Mouse (Mus musculus) embryonic facial prominence, embryonic 14.5 days (tissue): Measurements from ENCODE around the gene Zfp512b. TPM values are rescaled to one million over a fixed set of nuclear protein-coding genes. Genes with fewer than 3 reads are reported as not detected.

Experiments used
- ATAC-seq: fragments of 200-750 bp; cut with Nextera tagmentation; 2 replicates; pipeline ENCODE4 v1.8.0; 2017; ENCODE audit warnings: low read depth, moderate number of reproducible peaks, moderate TSS enrichment
- DNase-seq: peaks from one replicate; pipeline ENCODE4 v3.0.0-alpha.2; 2015; ENCODE audit warnings: low spot score
- H3K27ac ChIP-seq: fragments of 300-500 bp; sonication (generic); replicated peaks from 2 replicates; pipeline ENCODE4 v1.5.1; 2014; ENCODE audit warnings: low read depth, mild to moderate bottlenecking, low read length, moderate library complexity
- H3K27me3 ChIP-seq: fragments of 300-500 bp; sonication (generic); replicated peaks from 2 replicates; pipeline ENCODE4 v1.6.1; 2014; ENCODE audit warnings: low read length; ENCODE audit not compliant: control insufficient read depth, insufficient read depth
- H3K36me3 ChIP-seq: fragments of 300-500 bp; sonication (generic); 2 replicates; pipeline ENCODE4 v1.6.1; 2014; ENCODE audit warnings: low read length, mixed read lengths; ENCODE audit not compliant: control insufficient read depth, insufficient read depth
- H3K4me1 ChIP-seq: fragments of 300-500 bp; sonication (generic); 2 replicates; pipeline ENCODE4 v1.6.1; 2014; ENCODE audit warnings: antibody characterized with exemption, low read length; ENCODE audit not compliant: control insufficient read depth, insufficient read depth
- H3K4me2 ChIP-seq: fragments of 300-500 bp; sonication (generic); 2 replicates; pipeline ENCODE4 v1.6.1; 2014; ENCODE audit warnings: low read depth, mild to moderate bottlenecking, low read length, moderate library complexity, mixed read lengths
- H3K4me3 ChIP-seq: fragments of 300-500 bp; sonication (generic); 2 replicates; pipeline ENCODE4 v1.5.1; 2014; ENCODE audit warnings: low read depth, mild to moderate bottlenecking, low read length
- H3K9ac ChIP-seq: fragments of 300-500 bp; sonication (generic); 2 replicates; pipeline ENCODE4 v1.6.1; 2014; ENCODE audit warnings: low read depth, mild to moderate bottlenecking, low read length, moderate library complexity, mixed read lengths
- H3K9me3 ChIP-seq: fragments of 300-500 bp; sonication (generic); 2 replicates; pipeline ENCODE4 v1.6.1; 2016; ENCODE audit warnings: low read length; ENCODE audit not compliant: control insufficient read depth
- WGBS: fragments of 180-500 bp; shearing (Covaris S2); extraction: QIAGEN DNeasy Blood & Tissue Kit; methylation state at CpG from one replicate; pipeline ENCODE4 v1.1.7; 2014; 5-methylcytosine and 5-hydroxymethylcytosine counted together
- polyA plus RNA-seq: library from polyadenylated mRNA; unstranded; fragments of >200 nt; fragmentation: Nextera tagmentation; extraction: Ambion mirVana; gene quantifications from 2 replicates; pipeline ENCODE4 v1.2.1, GENCODE M21; 2014

The Zfp512b gene
- polyA plus RNA-seq, 1 experiment from 2014 or later: 42.0 TPM

DNA sequence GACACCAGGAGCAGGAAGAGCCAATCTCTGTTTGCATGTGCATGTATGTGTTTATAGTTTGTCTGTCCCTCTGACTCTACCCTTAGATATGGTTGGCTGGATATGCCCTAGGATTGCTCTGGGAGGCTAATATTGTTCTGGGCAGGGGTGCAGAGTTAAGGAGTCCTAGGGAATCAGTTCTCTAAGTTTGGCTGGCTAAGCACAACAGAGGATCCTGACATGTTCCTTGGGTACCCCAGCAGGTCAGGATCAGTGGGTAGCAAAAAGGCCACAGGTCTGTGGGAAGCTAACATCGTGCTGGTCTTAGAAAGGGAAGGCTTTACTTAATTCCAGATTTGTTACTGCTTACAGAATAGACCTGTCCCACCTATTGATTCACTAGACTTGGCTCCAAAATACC, 12.9 kb downstream of the Zfp512b start:
- ATAC-seq (no peak), DNase-seq (no peak)
- Histone ChIP-seq H3K4me3 (no peak overlapping the region), H3K36me3 (peaks cover 13% of the 10 kb centered on the region), H3K9me3 (no peaks in the 10 kb centered on the region), H3K9ac (no peak overlapping the region; the same call in 1 of the 2 replicates), H3K4me2 (no peak overlapping the region), H3K27me3 (no peaks in the 10 kb centered on the region), H3K4me1 (peaks cover 10% of the 10 kb centered on the region), H3K27ac (no peak overlapping the region)
- WGBS: 92% methylated on average over 1 of the region's 1 CpGs

DNA sequence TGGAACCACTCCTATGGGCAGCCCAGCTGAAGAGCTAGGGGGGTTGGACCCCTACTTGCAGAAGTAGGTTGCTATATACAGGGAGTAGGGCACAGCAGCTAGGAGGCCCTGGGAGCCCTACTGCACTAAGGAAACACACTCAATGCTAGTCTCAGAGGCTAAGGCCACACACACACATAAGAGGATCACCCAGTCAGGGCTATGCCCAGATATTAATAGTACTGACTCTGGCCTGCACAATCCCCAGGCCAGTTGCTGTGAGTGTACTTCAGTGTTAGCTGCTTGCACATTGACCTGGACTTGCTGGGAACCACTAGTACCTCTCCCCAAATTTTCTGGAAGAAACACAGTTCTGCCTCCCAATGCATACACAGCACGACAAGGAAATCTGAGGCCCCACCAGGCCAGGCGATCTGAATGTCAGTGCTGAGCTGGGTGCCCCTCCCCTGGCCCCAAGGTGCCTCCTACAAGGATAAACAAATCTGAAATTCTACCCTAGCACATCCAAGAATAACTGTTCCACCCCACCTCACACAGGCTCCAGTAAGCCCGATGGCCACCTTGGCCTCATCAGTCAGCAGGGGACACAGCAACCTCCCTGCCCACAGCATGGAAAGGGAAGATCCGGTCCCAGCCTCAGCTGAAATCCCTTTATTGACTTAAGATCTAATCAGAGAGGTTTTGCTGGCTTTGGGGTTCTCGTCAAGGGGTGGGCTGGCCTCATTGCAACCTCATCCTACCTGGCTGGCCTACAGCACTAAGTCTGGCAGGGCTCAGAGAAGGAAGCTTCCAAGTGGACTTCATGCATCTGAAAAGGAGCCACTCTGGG, 13.6 kb downstream of the Zfp512b start:
- Histone ChIP-seq H3K27me3 (no peaks in the 10 kb centered on the region), H3K4me3 (no peak overlapping the region), H3K9me3 (no peaks in the 10 kb centered on the region), H3K4me1 (peaks cover 10% of the 10 kb centered on the region), H3K27ac (no peak overlapping the region), H3K9ac (peak overlapping the region; percentile 40; the same call in 1 of the 2 replicates), H3K4me2 (no peak overlapping the region), H3K36me3 (peaks cover 6% of the 10 kb centered on the region)
- 43% methylated on average over 5 of the region's 5 CpGs for WGBS
- no peak for ATAC-seq
- DNase-seq: peak; percentile 13

DNA sequence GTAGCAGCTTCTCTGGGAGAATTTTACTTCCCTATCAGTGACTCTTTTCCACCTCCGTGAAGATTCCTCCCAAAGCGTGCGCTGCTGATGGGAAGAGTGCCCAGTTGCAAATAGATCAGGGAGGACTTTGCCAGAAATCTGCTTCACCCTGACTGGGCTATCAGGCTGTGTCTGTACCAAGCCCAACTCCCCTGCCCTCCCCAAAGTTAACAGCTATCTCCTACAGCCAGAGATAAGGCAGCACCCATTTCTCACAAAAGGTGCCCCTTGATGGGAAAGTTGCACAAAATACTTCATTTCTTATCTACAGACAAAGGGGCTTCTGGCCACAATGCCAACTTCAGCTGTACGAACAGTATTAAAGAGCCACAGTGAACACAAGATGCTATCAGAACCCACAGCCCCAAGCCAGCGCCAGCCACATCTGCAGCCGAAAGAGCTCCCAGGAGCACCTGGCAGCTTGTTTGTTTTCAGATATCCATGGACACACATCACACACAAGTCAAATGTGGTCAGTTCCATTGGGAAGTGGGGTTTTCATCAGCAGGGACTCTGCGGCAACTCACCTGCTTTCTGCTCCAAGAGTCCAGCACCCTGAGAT, 14.5 kb downstream of the Zfp512b start:
- no peak for ATAC-seq
- peaks cover 8% of the 10 kb centered on the region for H3K36me3 ChIP-seq
- peaks cover 10% of the 10 kb centered on the region for H3K4me1 ChIP-seq
- H3K27ac ChIP-seq: no peak overlapping the region
- H3K4me3 ChIP-seq: no peak overlapping the region
- DNase-seq: no peak
- H3K27me3 ChIP-seq: no peaks in the 10 kb centered on the region
- H3K9me3 ChIP-seq: no peaks in the 10 kb centered on the region
- WGBS: 82% methylated on average over 7 of the region's 7 CpGs
- no peak overlapping the region for H3K9ac ChIP-seq
- no peak overlapping the region for H3K4me2 ChIP-seq

DNA sequence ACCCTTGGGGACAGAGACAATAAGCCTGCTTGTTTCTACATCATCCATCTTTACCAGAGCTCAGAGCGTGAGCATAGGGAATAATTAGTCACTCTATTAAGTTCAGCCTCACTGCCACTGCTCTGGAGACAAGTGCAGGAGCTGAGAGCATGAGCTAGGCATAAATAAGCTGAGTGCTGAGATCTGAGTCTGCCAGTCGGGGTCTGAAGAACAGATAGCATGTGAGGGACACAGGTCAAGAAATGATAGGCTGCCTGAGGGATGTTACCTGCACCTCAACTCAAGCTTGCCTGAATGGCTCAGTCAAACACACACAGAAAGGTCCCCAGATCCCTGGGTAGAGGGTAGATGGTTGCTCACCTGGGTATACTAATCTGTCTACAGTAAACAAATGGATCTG, 15.5 kb downstream of the Zfp512b start:
- Histone ChIP-seq H3K4me3 (no peak overlapping the region), H3K36me3 (peaks cover 15% of the 10 kb centered on the region; the same call in 1 of the 2 replicates), H3K4me2 (no peak overlapping the region), H3K9ac (no peak overlapping the region), H3K4me1 (peaks cover 10% of the 10 kb centered on the region), H3K27ac (no peak overlapping the region), H3K27me3 (no peaks in the 10 kb centered on the region), H3K9me3 (no peaks in the 10 kb centered on the region)
- ATAC-seq (no peak), DNase-seq (no peak)
- whole genome bisulfite sequencing: 70% methylated on average over 2 of the region's 2 CpGs

DNA sequence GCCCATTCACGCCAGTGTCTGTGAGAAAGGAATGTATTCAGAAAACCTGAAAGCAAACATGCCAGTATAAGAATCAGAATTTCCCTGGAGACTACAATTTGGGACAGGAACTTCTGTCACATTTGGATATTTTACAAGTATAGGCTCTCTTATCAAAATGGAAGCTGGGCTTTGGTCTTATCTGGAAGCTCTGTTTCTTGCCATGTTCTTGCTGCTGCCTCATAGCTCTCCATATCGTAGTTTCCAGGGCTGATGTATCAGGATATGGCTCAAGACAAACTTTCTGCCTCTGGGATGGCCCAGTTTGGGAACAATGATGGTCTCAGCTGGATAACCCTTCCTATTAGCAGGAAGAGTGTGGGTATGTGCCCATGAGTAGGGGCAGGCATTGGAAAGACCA, 16.0 kb downstream of the Zfp512b start:
- no peak overlapping the region for H3K27ac ChIP-seq
- DNase-seq (no peak), ATAC-seq (no peak)
- no peak overlapping the region for H3K9ac ChIP-seq
- WGBS: 85% methylated on average over 2 of the region's 2 CpGs
- peaks cover 15% of the 10 kb centered on the region; the same call in 1 of the 2 replicates for H3K36me3 ChIP-seq
- H3K27me3 ChIP-seq: no peaks in the 10 kb centered on the region
- peaks cover 10% of the 10 kb centered on the region for H3K4me1 ChIP-seq
- H3K9me3 ChIP-seq: no peaks in the 10 kb centered on the region
- H3K4me3 ChIP-seq: no peak overlapping the region
- H3K4me2 ChIP-seq: no peak overlapping the region

DNA sequence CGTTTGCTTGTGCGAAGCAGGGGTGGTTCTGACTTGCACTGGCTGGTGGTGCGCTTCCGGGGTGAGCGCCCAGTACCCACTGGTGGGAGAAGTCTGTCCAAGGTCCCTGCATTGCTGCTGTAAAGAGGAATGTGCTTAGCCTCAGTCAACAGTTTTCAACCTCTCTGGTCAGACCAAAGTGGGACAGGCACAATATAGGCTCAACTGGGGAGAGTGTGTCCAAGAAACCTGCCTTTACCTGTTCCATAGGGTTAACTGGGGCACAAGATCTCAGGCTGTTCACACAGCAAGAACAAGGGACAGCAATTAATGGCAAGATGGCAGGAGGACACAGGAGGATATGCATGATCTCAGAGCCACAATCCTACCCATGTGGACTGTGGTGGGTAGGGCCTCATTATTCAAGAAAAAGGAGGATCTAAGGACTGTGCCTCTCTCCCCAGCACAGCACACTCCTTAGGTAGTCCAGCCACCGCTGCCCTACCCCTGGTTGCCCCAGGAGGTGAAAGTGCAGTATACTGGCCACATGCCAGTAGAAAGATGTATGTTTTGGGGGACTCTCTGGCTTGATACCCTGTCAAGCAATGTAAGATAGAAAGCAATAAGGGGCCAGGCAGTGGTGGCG, 17.6 kb downstream of the Zfp512b start:
- H3K4me1 ChIP-seq: 0 out of 2 replicates have a peak, but pooled peaks cover 1% of the 10 kb centered on the region
- DNase-seq: no peak
- no peak overlapping the region for H3K4me2 ChIP-seq
- no peak overlapping the region for H3K9ac ChIP-seq
- no peak for ATAC-seq
- 91% methylated on average over 7 of the region's 7 CpGs for WGBS
- H3K36me3 ChIP-seq: peaks cover 15% of the 10 kb centered on the region; the same call in 1 of the 2 replicates
- H3K4me3 ChIP-seq: no peak overlapping the region
- H3K27ac ChIP-seq: no peak overlapping the region
- no peaks in the 10 kb centered on the region for H3K27me3 ChIP-seq
- no peaks in the 10 kb centered on the region for H3K9me3 ChIP-seq

DNA sequence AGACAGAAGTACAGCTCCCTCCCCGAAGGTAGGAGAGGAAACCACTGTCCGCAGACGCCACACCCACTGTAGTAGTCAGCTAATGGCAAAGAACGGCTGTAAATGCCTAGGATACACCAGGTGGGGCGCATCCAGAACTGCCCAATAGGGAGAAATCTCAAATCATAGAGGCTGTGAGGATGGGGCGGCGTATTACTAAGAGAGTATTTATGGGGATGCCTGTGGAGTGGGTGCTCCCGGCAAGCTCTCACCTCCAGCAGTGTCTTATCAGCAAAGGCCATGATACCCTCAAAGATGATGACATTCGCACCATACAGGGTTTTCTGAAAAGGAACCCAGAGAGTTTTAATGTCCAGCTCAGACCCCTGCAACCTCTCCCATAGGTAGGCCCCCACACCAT, 18.6 kb downstream of the Zfp512b start:
- no peak for DNase-seq
- no peak overlapping the region for H3K27ac ChIP-seq
- 91% methylated on average over 9 of the region's 9 CpGs for WGBS

DNA sequence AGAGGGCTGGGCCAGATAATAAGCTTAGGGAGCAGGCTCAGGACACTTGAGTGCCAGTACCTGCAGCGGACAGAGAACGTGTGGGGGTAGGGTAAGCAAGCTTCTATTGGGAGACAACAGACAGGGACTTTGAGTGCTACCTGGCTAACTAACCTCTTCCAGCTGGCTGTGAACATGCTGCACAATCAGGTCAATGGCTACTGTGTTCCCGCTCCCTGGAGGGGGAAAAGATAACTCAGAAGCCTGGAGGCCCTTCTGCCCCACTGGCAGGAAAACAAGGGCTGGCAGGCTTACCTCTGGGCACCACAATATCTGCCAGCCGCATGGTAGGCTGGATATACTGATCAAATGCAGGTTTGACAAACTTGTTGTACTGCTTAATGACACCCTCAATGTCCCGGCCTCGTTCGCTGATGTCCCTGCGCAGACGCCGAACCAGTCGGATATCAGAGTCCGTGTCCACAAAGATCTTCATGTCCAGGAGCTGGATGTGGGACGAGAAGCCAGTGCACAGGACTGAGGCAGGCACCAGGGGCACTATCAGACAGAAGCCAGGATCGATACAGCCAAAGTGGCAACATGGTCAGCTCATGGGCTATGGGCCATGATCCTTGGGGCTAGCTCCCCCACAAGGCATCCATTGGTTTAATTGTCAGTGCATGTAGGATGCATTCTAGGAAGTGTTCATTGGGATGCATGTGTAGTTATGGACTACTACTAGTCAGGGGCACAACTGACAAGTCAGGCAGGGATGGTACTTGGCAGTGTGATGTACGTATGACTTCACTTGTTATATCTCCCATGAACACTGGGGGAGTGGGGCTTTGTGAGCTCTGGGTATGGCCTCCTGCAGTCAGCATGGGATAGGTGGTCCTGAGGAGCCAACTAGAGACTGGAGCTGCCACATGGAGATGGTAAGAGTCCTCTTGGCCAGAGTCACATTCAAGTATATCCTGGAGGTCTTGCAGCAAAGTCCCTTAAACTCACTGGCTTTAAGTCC, 19.4 kb downstream of the Zfp512b start:
- H3K27ac ChIP-seq: no peak overlapping the region
- H3K9me3 ChIP-seq: no peaks in the 10 kb centered on the region
- ATAC-seq (no peak), DNase-seq (no peak)
- no peak overlapping the region for H3K4me2 ChIP-seq
- H3K4me3 ChIP-seq: no peak overlapping the region
- no peaks in the 10 kb centered on the region for H3K4me1 ChIP-seq
- 90% methylated on average over 14 of the region's 15 CpGs for WGBS
- no peaks in the 10 kb centered on the region for H3K27me3 ChIP-seq
- peaks cover 29% of the 10 kb centered on the region; the same call in 1 of the 2 replicates for H3K36me3 ChIP-seq
- H3K9ac ChIP-seq: no peak overlapping the region

More for the DNA sequence above, 18.6 kb downstream of the Zfp512b start:
- no peak for ATAC-seq
- no peaks in the 10 kb centered on the region for H3K27me3 ChIP-seq
- H3K4me1 ChIP-seq: no peaks in the 10 kb centered on the region
- no peaks in the 10 kb centered on the region for H3K9me3 ChIP-seq
- no peak overlapping the region for H3K4me2 ChIP-seq
- H3K9ac ChIP-seq: no peak overlapping the region
- no peak overlapping the region for H3K4me3 ChIP-seq
- H3K36me3 ChIP-seq: peaks cover 25% of the 10 kb centered on the region; the same call in 1 of the 2 replicates
